Mouse (Mus musculus): ENCODE measurements around the gene Vmn1r200.

- TF ChIP-seq GATA1 (IDR thresholded peaks at IDR 0.05; ENCODE audit: low read length): no peak
- TF ChIP-seq TAL1 (IDR thresholded peaks at IDR 0.05; ENCODE audit: low read length): no peak
Observed at GRCm38 (mm10) chr13:22402978-22403377, 12.8 kb downstream of the Vmn1r200 start.

All from erythroblast, embryonic 14.5 days (primary cell).